Mouse (Mus musculus): Measurements from ENCODE around the gene Arhgef11. TPM values are rescaled to one million over a fixed set of nuclear protein-coding genes. Genes with fewer than 3 reads are reported as not detected.
"Not testable (repeated sequence)": the region's sequence is repeated elsewhere in the genome, so short reads cannot be mapped to it uniquely, and the experiment has no call there.

Arhgef11 gene
- polyA plus RNA-seq (2015; fragmentation: Nextera tagmentation; extraction: Ambion mirVana) = 23.0 and 27.4 TPM in 2 replicates

DNA sequence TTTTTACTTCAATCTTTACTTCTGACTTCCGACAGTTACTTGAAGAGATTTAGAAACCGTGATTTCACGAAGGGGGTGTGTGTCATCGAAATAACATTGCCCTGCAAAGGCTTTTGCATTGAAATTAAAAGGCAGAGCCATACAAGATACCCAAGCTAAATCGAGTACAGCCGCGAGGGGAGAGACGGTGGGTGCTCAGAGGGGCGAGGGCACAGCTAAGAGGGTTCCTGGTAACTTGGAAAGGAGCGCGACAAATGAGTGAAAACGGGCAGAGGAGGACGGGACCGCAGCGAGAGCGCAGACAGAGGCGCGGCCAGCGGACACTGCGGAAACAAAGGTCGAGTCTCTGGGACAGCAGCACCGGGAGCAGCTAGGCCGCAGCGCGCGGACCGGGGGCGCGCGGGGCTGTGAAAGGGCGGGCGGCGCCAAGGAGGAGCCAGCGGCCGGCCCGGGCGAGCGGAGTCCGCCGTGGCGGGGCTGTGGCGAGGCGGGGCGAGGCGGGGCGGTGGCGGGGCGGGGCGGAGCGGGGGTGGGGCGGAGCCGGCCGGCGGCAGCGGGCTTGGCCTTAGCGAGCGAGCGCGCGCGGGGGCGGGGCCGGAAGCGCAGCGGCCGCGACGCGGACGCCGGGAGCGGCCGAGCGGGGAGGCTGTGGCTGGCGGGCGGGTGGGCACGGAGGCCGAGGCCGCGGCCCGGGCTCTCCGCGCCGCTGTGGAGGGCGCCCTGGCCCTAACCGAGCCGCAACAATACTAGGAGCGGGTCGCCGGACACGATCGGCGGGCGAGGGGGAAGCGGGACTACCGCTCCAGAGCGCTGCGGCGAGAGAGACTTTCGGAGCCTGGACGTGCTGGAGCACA lies at the start of gene Arhgef11:
TSS of gene Arhgef11 (plus strand) at position 603 of the 854 bp plus-strand sequence.
- H3K27ac ChIP-seq (ENCODE audit: low read length) = peak within 1 kb of the TSS; percentile 77
- no peaks in the 10 kb centered on the region for H3K9me3 ChIP-seq (ENCODE audit: control insufficient read depth, low read length)
- H3K4me2 ChIP-seq (ENCODE audit: low read length) = peak within 1 kb of the TSS; percentile 93
- H3K4me3 ChIP-seq (replicated peaks; ENCODE audit: low read length) = peak within 1 kb of the TSS; percentile 61
- H3K36me3 ChIP-seq (ENCODE audit: control insufficient read depth, insufficient read depth) = no peaks in the 10 kb centered on the region
- 1% methylated on average over 67 of the region's 101 CpGs for WGBS
- no peaks in the 10 kb centered on the region for H3K27me3 ChIP-seq (replicated peaks; ENCODE audit: control insufficient read depth, insufficient read depth, low read length)
- peaks cover 34% of the 10 kb centered on the region for H3K4me1 ChIP-seq (replicated peaks; ENCODE audit: control insufficient read depth, insufficient read depth, low read length)
- ATAC-seq = peak; percentile 93
- H3K9ac ChIP-seq (replicated peaks; ENCODE audit: low read depth, low read length) = peak within 1 kb of the TSS; percentile 74

DNA sequence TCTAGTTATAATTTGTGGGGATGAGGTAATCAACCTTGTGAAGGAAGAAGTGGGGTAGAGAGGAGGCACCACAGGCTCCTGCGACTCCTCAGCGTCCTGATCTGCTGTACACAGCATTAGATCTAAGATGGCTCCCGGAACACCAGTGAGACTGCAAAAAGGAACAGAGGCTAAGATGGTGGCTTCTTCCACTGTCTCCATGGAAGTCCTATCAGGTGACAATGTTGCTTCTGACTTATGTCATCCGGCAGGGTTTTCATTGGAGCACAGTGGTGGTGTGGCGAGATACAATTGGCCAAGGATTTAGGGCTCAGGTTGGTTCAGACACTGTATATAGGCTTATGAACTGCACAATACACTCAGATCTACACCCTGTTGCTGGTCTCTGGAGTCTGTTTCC lies 48.7 kb upstream of the Arhgef11 start:
- no peaks in the 10 kb centered on the region for H3K36me3 ChIP-seq (ENCODE audit: control insufficient read depth, insufficient read depth)
- H3K27ac ChIP-seq (ENCODE audit: low read length) = no peak overlapping the region
- H3K4me2 ChIP-seq (ENCODE audit: low read length) = no peak overlapping the region
- H3K4me3 ChIP-seq (replicated peaks; ENCODE audit: low read length) = no peak overlapping the region
- 94% methylated on average over 5 of the region's 5 CpGs for WGBS
- H3K9me3 ChIP-seq (ENCODE audit: control insufficient read depth, low read length) = no peaks in the 10 kb centered on the region
- H3K27me3 ChIP-seq (replicated peaks; ENCODE audit: control insufficient read depth, insufficient read depth, low read length) = no peaks in the 10 kb centered on the region
- H3K4me1 ChIP-seq (replicated peaks; ENCODE audit: control insufficient read depth, insufficient read depth, low read length) = peaks cover 10% of the 10 kb centered on the region
- no peak for ATAC-seq
- H3K9ac ChIP-seq (replicated peaks; ENCODE audit: low read depth, low read length) = no peak overlapping the region

DNA sequence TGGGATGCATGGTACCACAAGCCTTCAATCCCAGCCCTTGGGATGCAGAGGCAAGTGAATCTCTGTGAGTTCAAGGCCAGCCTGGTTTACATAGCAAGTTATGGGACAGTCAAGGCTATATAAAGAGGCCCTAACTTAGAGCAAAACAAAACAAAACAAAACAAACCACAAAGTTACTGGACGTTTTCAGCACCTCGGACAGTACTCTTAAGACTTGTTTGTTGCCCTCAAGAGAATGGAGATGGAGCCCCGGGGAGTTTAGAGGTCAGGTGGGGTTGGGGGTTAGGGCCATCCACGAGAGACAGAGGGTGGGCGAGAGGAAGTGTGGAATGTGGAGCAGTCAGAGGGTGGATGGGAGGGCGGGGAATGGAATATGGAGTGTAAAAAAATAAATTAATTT lies 41.6 kb upstream of the Arhgef11 start:
- Histone ChIP-seq H3K4me3 (replicated peaks; ENCODE audit: low read length) (no peak overlapping the region), H3K27ac (ENCODE audit: low read length) (no peak overlapping the region), H3K4me1 (replicated peaks; ENCODE audit: control insufficient read depth, insufficient read depth, low read length) (no peaks in the 10 kb centered on the region), H3K9me3 (ENCODE audit: control insufficient read depth, low read length) (no peaks in the 10 kb centered on the region), H3K4me2 (ENCODE audit: low read length) (no peak overlapping the region), H3K36me3 (ENCODE audit: control insufficient read depth, insufficient read depth) (no peaks in the 10 kb centered on the region), H3K9ac (replicated peaks; ENCODE audit: low read depth, low read length) (no peak overlapping the region), H3K27me3 (replicated peaks; ENCODE audit: control insufficient read depth, insufficient read depth, low read length) (no peaks in the 10 kb centered on the region)
- no peak for ATAC-seq
- WGBS = 41% methylated on average over 6 of the region's 6 CpGs

DNA sequence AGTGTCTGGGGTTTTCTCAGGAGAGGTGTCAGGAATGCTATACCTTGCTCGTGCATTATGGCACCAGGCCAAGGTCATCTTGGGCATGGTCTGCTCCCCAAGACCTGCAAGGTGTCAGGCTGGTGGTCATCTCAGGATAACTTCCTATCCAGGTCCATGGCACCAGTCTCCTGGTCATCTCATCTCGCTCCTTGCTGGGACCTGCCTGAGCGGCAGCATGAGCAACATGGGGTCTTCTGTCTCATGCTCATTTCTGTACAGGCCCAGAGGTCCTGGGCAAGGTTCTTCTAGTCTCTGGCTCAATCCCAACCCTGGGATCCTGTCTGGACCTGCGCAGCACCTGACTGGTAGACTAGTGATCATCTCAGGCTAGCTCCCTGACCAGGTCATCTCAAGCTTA lies 35.1 kb upstream of the Arhgef11 start:
- Histone ChIP-seq H3K27ac (ENCODE audit: low read length) (no peak overlapping the region), H3K4me2 (ENCODE audit: low read length) (no peak overlapping the region), H3K9me3 (ENCODE audit: control insufficient read depth, low read length) (no peaks in the 10 kb centered on the region), H3K36me3 (ENCODE audit: control insufficient read depth, insufficient read depth) (no peaks in the 10 kb centered on the region), H3K4me3 (replicated peaks; ENCODE audit: low read length) (no peak overlapping the region), H3K9ac (replicated peaks; ENCODE audit: low read depth, low read length) (no peak overlapping the region), H3K4me1 (replicated peaks; ENCODE audit: control insufficient read depth, insufficient read depth, low read length) (no peaks in the 10 kb centered on the region), H3K27me3 (replicated peaks; ENCODE audit: control insufficient read depth, insufficient read depth, low read length) (no peaks in the 10 kb centered on the region)
- WGBS = 92% methylated on average over 4 of the region's 4 CpGs
- no peak for ATAC-seq

DNA sequence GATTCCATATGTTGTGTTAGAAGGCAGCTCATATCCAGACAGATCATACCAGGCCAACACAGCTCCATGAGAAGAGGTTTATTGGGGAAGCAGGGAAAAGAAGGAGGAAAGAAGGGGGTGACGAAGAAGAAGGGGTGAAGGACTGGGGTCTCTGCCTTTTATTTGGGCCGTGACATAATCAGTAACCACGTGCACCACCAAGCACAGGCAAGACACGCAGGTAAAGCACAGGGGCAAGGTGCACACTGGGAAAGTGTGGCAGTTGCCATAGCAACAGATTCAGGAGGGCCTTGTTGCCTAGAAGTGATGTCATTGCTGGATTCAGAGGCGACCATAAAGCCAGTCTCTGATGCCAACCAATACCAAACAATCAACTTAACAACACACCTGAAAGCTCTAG lies 23.6 kb upstream of the Arhgef11 start:
- Histone ChIP-seq H3K9me3 (ENCODE audit: control insufficient read depth, low read length) (no peaks in the 10 kb centered on the region; the same call in 1 of the 2 replicates), H3K27me3 (replicated peaks; ENCODE audit: control insufficient read depth, insufficient read depth, low read length) (no peaks in the 10 kb centered on the region), H3K27ac (ENCODE audit: low read length) (no peak overlapping the region), H3K36me3 (ENCODE audit: control insufficient read depth, insufficient read depth) (no peaks in the 10 kb centered on the region), H3K4me1 (replicated peaks; ENCODE audit: control insufficient read depth, insufficient read depth, low read length) (no peaks in the 10 kb centered on the region), H3K4me2 (ENCODE audit: low read length) (no peak overlapping the region), H3K9ac (replicated peaks; ENCODE audit: low read depth, low read length) (no peak overlapping the region), H3K4me3 (replicated peaks; ENCODE audit: low read length) (no peak overlapping the region)
- ATAC-seq = no peak
- 74% methylated on average over 5 of the region's 5 CpGs for WGBS

DNA sequence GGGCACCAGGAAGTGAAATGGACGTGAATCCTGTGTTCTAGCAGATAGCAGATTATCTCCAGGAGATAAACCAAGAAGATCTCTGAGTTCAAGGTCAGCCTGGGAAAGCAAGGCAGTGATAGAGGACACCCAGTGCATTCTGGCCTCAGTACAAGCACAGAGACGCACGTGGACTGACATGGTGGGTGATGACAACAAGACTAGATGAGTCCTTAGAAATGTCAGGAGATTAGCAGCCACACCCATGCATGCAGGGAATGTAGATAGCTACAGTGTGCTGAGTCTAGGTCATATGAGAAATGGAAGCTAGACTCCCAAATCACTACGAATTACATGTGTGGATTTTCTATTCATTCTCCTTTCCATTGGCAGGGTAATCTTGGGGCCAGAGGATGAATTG lies 22.0 kb upstream of the Arhgef11 start:
- H3K4me2 ChIP-seq (ENCODE audit: low read length); ATAC-seq; H3K27ac ChIP-seq (ENCODE audit: low read length); H3K4me1 ChIP-seq (replicated peaks; ENCODE audit: control insufficient read depth, insufficient read depth, low read length); H3K27me3 ChIP-seq (replicated peaks; ENCODE audit: control insufficient read depth, insufficient read depth, low read length); H3K9ac ChIP-seq (replicated peaks; ENCODE audit: low read depth, low read length); H3K4me3 ChIP-seq (replicated peaks; ENCODE audit: low read length); H3K36me3 ChIP-seq (ENCODE audit: control insufficient read depth, insufficient read depth); H3K9me3 ChIP-seq (ENCODE audit: control insufficient read depth, low read length): not testable (repeated sequence)
- 77% methylated on average over 4 of the region's 4 CpGs for WGBS

DNA sequence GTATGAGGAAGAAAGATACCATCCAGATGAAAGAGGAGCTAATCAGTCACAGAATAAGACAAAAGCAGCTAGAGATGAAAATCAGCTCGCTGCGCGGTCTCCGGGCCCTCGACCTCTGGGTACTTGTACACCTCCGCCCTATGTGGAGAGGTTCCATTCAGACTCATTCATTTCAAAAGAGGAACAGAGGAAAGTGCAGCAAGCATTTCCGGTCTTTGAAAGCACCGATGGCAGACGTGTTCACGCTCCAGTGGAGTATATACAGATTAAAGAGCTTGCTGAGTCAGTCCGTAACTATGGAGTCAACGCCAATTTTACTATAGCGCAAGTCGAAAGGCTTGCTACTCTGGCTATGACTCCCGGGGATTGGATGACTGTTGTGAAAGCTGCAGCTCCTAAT lies 16.3 kb upstream of the Arhgef11 start:
- ATAC-seq = not testable (repeated sequence)
- 93% methylated on average over 15 of the region's 15 CpGs for WGBS

DNA sequence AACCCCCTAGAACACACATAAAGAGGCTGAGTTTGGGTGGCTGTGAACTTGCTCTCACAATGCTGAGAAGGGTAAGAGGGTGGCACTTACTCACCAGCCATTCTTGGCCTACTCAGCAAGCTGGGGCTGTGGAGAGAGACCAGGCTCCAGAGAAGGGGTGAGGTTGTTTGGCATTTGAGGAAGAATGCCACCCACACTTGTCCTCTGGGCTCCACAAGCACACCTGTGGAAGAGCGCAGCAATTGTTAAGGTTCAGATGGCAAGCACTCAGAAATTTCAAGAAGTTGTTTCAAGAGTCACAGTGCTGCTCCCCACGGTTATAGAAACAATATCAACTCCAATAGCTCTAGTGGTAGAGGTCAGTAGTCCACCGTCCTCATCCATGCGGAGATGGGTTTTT lies 1.0 kb upstream of the Arhgef11 start:
- Histone ChIP-seq H3K4me3 (replicated peaks; ENCODE audit: low read length) (no peak overlapping the region), H3K9ac (replicated peaks; ENCODE audit: low read depth, low read length) (no peak overlapping the region), H3K9me3 (ENCODE audit: control insufficient read depth, low read length) (no peaks in the 10 kb centered on the region), H3K36me3 (ENCODE audit: control insufficient read depth, insufficient read depth) (no peaks in the 10 kb centered on the region), H3K27me3 (replicated peaks; ENCODE audit: control insufficient read depth, insufficient read depth, low read length) (no peaks in the 10 kb centered on the region), H3K4me2 (ENCODE audit: low read length) (no peak overlapping the region), H3K4me1 (replicated peaks; ENCODE audit: control insufficient read depth, insufficient read depth, low read length) (peaks cover 30% of the 10 kb centered on the region), H3K27ac (ENCODE audit: low read length) (no peak overlapping the region)
- ATAC-seq = no peak
- 62% methylated on average over 4 of the region's 4 CpGs for WGBS

More for the DNA sequence above, 16.3 kb upstream of the Arhgef11 start:
- H3K4me1 ChIP-seq (replicated peaks; ENCODE audit: control insufficient read depth, insufficient read depth, low read length); H3K27ac ChIP-seq (ENCODE audit: low read length); H3K9me3 ChIP-seq (ENCODE audit: control insufficient read depth, low read length); H3K4me3 ChIP-seq (replicated peaks; ENCODE audit: low read length); H3K9ac ChIP-seq (replicated peaks; ENCODE audit: low read depth, low read length); H3K27me3 ChIP-seq (replicated peaks; ENCODE audit: control insufficient read depth, insufficient read depth, low read length); H3K4me2 ChIP-seq (ENCODE audit: low read length); H3K36me3 ChIP-seq (ENCODE audit: control insufficient read depth, insufficient read depth): not testable (repeated sequence)

DNA sequence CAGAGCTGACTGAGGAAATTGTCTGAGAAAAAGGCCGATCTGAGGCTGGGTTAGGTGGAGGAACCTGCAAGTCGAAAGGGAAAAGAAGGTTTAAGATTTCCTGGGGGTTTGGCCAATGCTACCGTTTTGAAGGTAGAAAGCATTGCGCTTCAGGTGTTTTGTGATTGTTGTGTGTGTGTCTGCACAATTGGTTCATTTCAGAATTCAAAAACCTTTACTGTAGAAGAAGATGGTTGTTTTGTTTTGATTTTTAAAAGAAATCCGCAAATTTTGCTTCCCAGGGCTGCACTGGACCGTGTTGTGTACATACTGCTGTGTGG lies 412 bp downstream of the Arhgef11 start:
- H3K4me1 ChIP-seq (replicated peaks; ENCODE audit: control insufficient read depth, insufficient read depth, low read length) = peaks cover 36% of the 10 kb centered on the region

More for the DNA sequence above, 412 bp downstream of the Arhgef11 start:
- no peak for ATAC-seq
- WGBS = under 1% methylated on average over 6 of the region's 6 CpGs
- Histone ChIP-seq H3K36me3 (ENCODE audit: control insufficient read depth, insufficient read depth) (no peaks in the 10 kb centered on the region), H3K4me2 (ENCODE audit: low read length) (peak overlapping the region; percentile 93), H3K9me3 (ENCODE audit: control insufficient read depth, low read length) (no peaks in the 10 kb centered on the region), H3K27ac (ENCODE audit: low read length) (peak overlapping the region; percentile 77), H3K9ac (replicated peaks; ENCODE audit: low read depth, low read length) (peak overlapping the region; percentile 74), H3K27me3 (replicated peaks; ENCODE audit: control insufficient read depth, insufficient read depth, low read length) (no peaks in the 10 kb centered on the region), H3K4me3 (replicated peaks; ENCODE audit: low read length) (peak overlapping the region; percentile 61)

Measured in forebrain, embryonic 16.5 days (tissue).